Mouse (Mus musculus) lung, embryonic 14.5 days (tissue): ENCODE measurements around the gene Lrch3. TPM values are rescaled to one million over a fixed set of nuclear protein-coding genes. Genes with fewer than 3 reads are reported as not detected.

ENCODE experiments used
- ATAC-seq: fragments of 200-750 bp; cut with Nextera tagmentation; 2 replicates; pipeline ENCODE4 v1.8.0; 2017; ENCODE audit warnings: mild to moderate bottlenecking, moderate TSS enrichment, moderate library complexity; ENCODE audit not compliant: insufficient read depth
- DNase-seq: peaks from one replicate; pipeline ENCODE4 v3.0.0-alpha.2; 2015
- H3K27ac ChIP-seq: fragments of 300-500 bp; sonication (generic); 2 replicates; pipeline ENCODE4 v1.5.1; 2014; ENCODE audit warnings: low read depth, mild to moderate bottlenecking, moderate library complexity
- H3K27me3 ChIP-seq: fragments of 300-500 bp; sonication (generic); 2 replicates; pipeline ENCODE4 v1.6.1; 2014; ENCODE audit warnings: low read length, control low read depth; ENCODE audit not compliant: insufficient read depth
- H3K36me3 ChIP-seq: fragments of 300-500 bp; sonication (generic); 2 replicates; pipeline ENCODE4 v1.6.1; 2014; ENCODE audit warnings: control low read depth; ENCODE audit not compliant: insufficient read depth
- H3K4me1 ChIP-seq: fragments of 300-500 bp; sonication (generic); 2 replicates; pipeline ENCODE4 v1.6.1; 2014; ENCODE audit warnings: antibody characterized with exemption, control low read depth; ENCODE audit not compliant: insufficient read depth
- H3K4me2 ChIP-seq: fragments of 300-500 bp; sonication (generic); 2 replicates; pipeline ENCODE4 v1.6.1; 2014; ENCODE audit warnings: mild to moderate bottlenecking
- H3K4me3 ChIP-seq: fragments of 300-500 bp; sonication (generic); 2 replicates; pipeline ENCODE4 v1.5.1; 2014; ENCODE audit warnings: low read depth, low read length
- H3K9ac ChIP-seq: fragments of 300-500 bp; sonication (generic); 2 replicates; pipeline ENCODE4 v1.6.1; 2014
- H3K9me3 ChIP-seq: fragments of 300-500 bp; sonication (generic); 2 replicates; pipeline ENCODE4 v1.6.1; 2016; ENCODE audit warnings: low read depth, low read length, control low read depth
- CTCF ChIP-seq: IDR thresholded peaks from 2 replicates; pipeline ENCODE4 v1.5.1; 2016; ENCODE audit warnings: antibody characterized with exemption, low read depth
- WGBS: fragments of 180-500 bp; shearing (Covaris S2); extraction: QIAGEN DNeasy Blood & Tissue Kit; methylation state at CpG from one replicate; pipeline ENCODE4 v1.1.7; 2014; 5-methylcytosine and 5-hydroxymethylcytosine counted together
- polyA plus RNA-seq: library from polyadenylated mRNA; unstranded; fragments of >200 nt; fragmentation: Nextera tagmentation; extraction: Ambion mirVana; gene quantifications from 2 replicates; pipeline ENCODE4 v1.2.1, GENCODE M21; 2014

The Lrch3 gene
- polyA plus RNA-seq, 1 experiment from 2014 or later: 26.9 TPM

- Histone ChIP-seq H3K27ac (no peak overlapping the region), H3K9me3 (no peaks in the 10 kb centered on the region), H3K27me3 (no peaks in the 10 kb centered on the region), H3K9ac (no peak overlapping the region), H3K4me1 (no peaks in the 10 kb centered on the region), H3K4me2 (no peak overlapping the region), H3K4me3 (no peak overlapping the region), H3K36me3 (no peaks in the 10 kb centered on the region)
- 0 out of 2 replicates have a peak, but pooled peaks have one; percentile 50 for ATAC-seq
- 4% methylated on average over 4 of the region's 4 CpGs for WGBS
- TF ChIP-seq CTCF: peak; percentile 97
- DNase-seq: peak; percentile 94
Observed at GRCm38 (mm10) chr16:33023750-33024149, 109.8 kb downstream of the Lrch3 start.

GRCm38 (mm10) chr16:33024456-33025104 lies 110.7 kb downstream of the Lrch3 start:
- Histone ChIP-seq H3K4me2 (no peak overlapping the region), H3K27ac (no peak overlapping the region), H3K4me1 (no peaks in the 10 kb centered on the region), H3K9ac (no peak overlapping the region), H3K36me3 (no peaks in the 10 kb centered on the region), H3K9me3 (no peaks in the 10 kb centered on the region), H3K27me3 (no peaks in the 10 kb centered on the region), H3K4me3 (no peak overlapping the region)
- DNase-seq (peak; percentile 59), ATAC-seq (peak; percentile 47; the same call in 1 of the 2 replicates)
- WGBS: 47% methylated on average over 8 of the region's 8 CpGs
- TF ChIP-seq CTCF: no peak

DNA sequence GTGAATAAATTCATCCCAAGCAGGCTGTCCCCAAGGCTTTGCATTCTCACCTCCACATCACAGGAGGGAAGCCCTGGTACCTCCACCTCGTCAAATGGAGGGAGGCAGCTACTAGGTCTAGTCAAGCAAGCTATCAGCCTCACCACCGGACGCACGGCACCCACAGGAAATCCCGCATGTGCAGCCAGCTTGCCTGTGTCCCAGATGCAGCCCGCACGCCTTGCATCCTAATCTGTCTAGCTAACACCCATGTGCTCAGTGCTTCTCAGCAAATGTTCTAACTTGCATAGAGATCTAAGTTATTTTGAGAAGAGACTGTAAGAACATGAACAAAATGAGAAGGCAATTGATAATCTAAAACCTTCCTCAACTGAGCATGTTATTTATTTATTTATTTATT lies 112.5 kb downstream of the Lrch3 start:
- Histone ChIP-seq H3K9me3 (no peaks in the 10 kb centered on the region), H3K27ac (no peak overlapping the region), H3K4me2 (no peak overlapping the region), H3K4me3 (no peak overlapping the region), H3K27me3 (no peaks in the 10 kb centered on the region), H3K9ac (no peak overlapping the region), H3K4me1 (no peaks in the 10 kb centered on the region), H3K36me3 (no peaks in the 10 kb centered on the region)
- no peak for DNase-seq
- WGBS: 68% methylated on average over 7 of the region's 7 CpGs
- TF ChIP-seq CTCF: no peak
- no peak for ATAC-seq

DNA sequence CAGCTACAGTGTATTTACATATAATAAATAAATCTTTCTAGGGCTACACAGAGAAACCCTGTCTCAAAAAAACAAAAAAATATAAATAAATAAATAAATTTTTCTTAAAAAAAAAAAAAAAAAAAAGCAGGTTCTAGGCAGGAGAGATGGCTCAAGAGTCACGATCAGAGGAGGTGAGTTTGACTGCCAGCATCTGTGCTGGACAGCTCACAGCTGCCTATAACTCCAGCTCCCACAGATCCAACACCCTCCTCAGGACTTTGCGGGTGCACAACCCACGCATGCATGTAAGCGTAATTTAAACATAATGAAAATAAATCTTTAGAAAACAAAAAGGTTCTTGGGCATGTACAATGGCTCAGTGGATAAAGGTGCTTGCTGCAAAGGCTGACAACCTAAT lies 122.1 kb downstream of the Lrch3 start:
- H3K9ac ChIP-seq: no peak overlapping the region
- peak; percentile 75 for DNase-seq
- TF ChIP-seq CTCF: no peak
- H3K9me3 ChIP-seq: no peaks in the 10 kb centered on the region
- no peak overlapping the region for H3K27ac ChIP-seq
- no peaks in the 10 kb centered on the region for H3K27me3 ChIP-seq
- no peaks in the 10 kb centered on the region for H3K36me3 ChIP-seq
- peak; percentile 70 for ATAC-seq
- no peak overlapping the region for H3K4me3 ChIP-seq
- 0 out of 2 replicates have a peak, but pooled peaks cover 3% of the 10 kb centered on the region for H3K4me1 ChIP-seq
- H3K4me2 ChIP-seq: no peak overlapping the region
- WGBS: 22% methylated on average over 4 of the region's 4 CpGs

DNA sequence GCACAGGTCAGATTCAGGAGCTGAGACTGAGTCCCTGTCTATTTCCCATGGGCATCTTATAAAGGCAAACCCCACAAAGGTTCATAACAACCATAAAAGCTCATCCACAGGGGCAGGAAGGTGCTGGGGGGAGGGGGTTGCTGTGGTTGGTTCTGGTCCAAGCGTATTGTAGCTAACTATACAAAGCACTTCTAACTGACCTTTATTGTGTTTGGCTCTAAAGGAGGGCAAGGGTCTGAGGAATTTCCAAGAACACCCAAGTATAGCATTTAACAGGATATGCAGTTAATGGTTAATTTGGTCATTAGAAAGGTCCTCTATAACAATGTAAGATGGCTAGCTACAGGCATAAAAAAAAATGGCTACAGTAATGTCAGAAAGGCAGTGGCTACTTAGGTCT lies 128.8 kb downstream of the Lrch3 start:
- no peak for ATAC-seq

GRCm38 (mm10) chr16:33043268-33043667 lies 129.4 kb downstream of the Lrch3 start:
- H3K9ac ChIP-seq: no peak overlapping the region
- no peak overlapping the region for H3K4me3 ChIP-seq
- 56% methylated on average over 2 of the region's 2 CpGs for WGBS
- ATAC-seq (no peak), DNase-seq (no peak)
- no peak for TF ChIP-seq CTCF
- H3K9me3 ChIP-seq: no peaks in the 10 kb centered on the region
- no peak overlapping the region for H3K27ac ChIP-seq
- H3K4me1 ChIP-seq: no peaks in the 10 kb centered on the region
- no peaks in the 10 kb centered on the region for H3K36me3 ChIP-seq
- no peaks in the 10 kb centered on the region for H3K27me3 ChIP-seq
- no peak overlapping the region for H3K4me2 ChIP-seq

More for the DNA sequence above, 128.8 kb downstream of the Lrch3 start:
- H3K4me1 ChIP-seq: no peaks in the 10 kb centered on the region
- 88% methylated on average over 1 of the region's 1 CpGs for WGBS
- no peak overlapping the region for H3K27ac ChIP-seq
- no peaks in the 10 kb centered on the region for H3K36me3 ChIP-seq
- TF ChIP-seq CTCF: no peak
- no peaks in the 10 kb centered on the region for H3K27me3 ChIP-seq
- H3K9ac ChIP-seq: no peak overlapping the region
- no peak overlapping the region for H3K4me2 ChIP-seq
- no peaks in the 10 kb centered on the region for H3K9me3 ChIP-seq
- no peak for DNase-seq
- H3K4me3 ChIP-seq: no peak overlapping the region

GRCm38 (mm10) chr16:33048004-33048403 lies 134.1 kb downstream of the Lrch3 start:
- Histone ChIP-seq H3K4me1 (no peaks in the 10 kb centered on the region), H3K36me3 (no peaks in the 10 kb centered on the region), H3K9me3 (no peaks in the 10 kb centered on the region), H3K27ac (no peak overlapping the region), H3K4me2 (no peak overlapping the region), H3K9ac (no peak overlapping the region), H3K27me3 (no peaks in the 10 kb centered on the region), H3K4me3 (no peak overlapping the region)
- 85% methylated on average over 1 of the region's 1 CpGs for WGBS
- ATAC-seq (no peak), DNase-seq (no peak)
- TF ChIP-seq CTCF: no peak

GRCm38 (mm10) chr16:33048686-33049085 lies 134.8 kb downstream of the Lrch3 start:
- H3K27me3 ChIP-seq: no peaks in the 10 kb centered on the region
- no peak overlapping the region for H3K9ac ChIP-seq
- 72% methylated on average over 2 of the region's 2 CpGs for WGBS
- no peak for TF ChIP-seq CTCF
- DNase-seq (no peak), ATAC-seq (no peak)
- H3K9me3 ChIP-seq: no peaks in the 10 kb centered on the region
- H3K4me3 ChIP-seq: no peak overlapping the region
- H3K4me1 ChIP-seq: no peaks in the 10 kb centered on the region
- no peak overlapping the region for H3K27ac ChIP-seq
- H3K36me3 ChIP-seq: no peaks in the 10 kb centered on the region
- H3K4me2 ChIP-seq: no peak overlapping the region
